Mouse (Mus musculus) liver, postnatal 0 days (tissue): ENCODE measurements around the gene Rbfox2. TPM values are rescaled to one million over a fixed set of nuclear protein-coding genes. Genes with fewer than 3 reads are reported as not detected.

Experiments used
- ATAC-seq: fragments of 200-750 bp; cut with Nextera tagmentation; 2 replicates; pipeline ENCODE4 v1.8.0; 2017; ENCODE audit warnings: mild to moderate bottlenecking, moderate library complexity
- DNase-seq: peaks from one replicate; pipeline ENCODE4 v3.0.0-alpha.2; 2016
- H3K27ac ChIP-seq: fragments of 300-500 bp; sonication (generic); 2 replicates; pipeline ENCODE4 v1.5.1; 2014; ENCODE audit warnings: antibody characterized with exemption, moderate library complexity, mild to moderate bottlenecking, low read depth
- H3K27me3 ChIP-seq: fragments of 300-500 bp; sonication (generic); 2 replicates; pipeline ENCODE4 v1.6.1; 2014; ENCODE audit warnings: low read length, control low read depth, mixed read lengths; ENCODE audit not compliant: insufficient read depth
- H3K36me3 ChIP-seq: fragments of 300-500 bp; sonication (generic); replicated peaks from 2 replicates; pipeline ENCODE4 v1.6.1; 2014; ENCODE audit warnings: mild to moderate bottlenecking, control low read depth, low read length, moderate library complexity, mixed read lengths; ENCODE audit not compliant: insufficient read depth
- H3K4me1 ChIP-seq: fragments of 300-500 bp; sonication (generic); 2 replicates; pipeline ENCODE4 v1.6.1; 2014; ENCODE audit warnings: antibody characterized with exemption, mild to moderate bottlenecking, control low read depth; ENCODE audit not compliant: insufficient read depth
- H3K4me2 ChIP-seq: fragments of 300-500 bp; sonication (generic); 2 replicates; pipeline ENCODE4 v1.6.1; 2014; ENCODE audit warnings: low read depth, mild to moderate bottlenecking, low read length, moderate library complexity, mixed read lengths
- H3K4me3 ChIP-seq: fragments of 300-500 bp; sonication (generic); 2 replicates; pipeline ENCODE4 v1.5.1; 2014; ENCODE audit warnings: low read depth, low read length
- H3K9ac ChIP-seq: fragments of 300-500 bp; sonication (generic); replicated peaks from 2 replicates; pipeline ENCODE4 v1.6.1; 2014; ENCODE audit warnings: mild to moderate bottlenecking, moderate library complexity
- H3K9me3 ChIP-seq: fragments of 300-500 bp; sonication (generic); 2 replicates; pipeline ENCODE4 v1.6.1; 2016; ENCODE audit warnings: mild to moderate bottlenecking, control low read depth, low read length, mixed read lengths
- CTCF ChIP-seq: sonication (generic); IDR thresholded peaks from 2 replicates; pipeline ENCODE4 v1.5.1; 2016; ENCODE audit warnings: antibody characterized with exemption, low read depth
- EP300 ChIP-seq: IDR thresholded peaks from 2 replicates; pipeline ENCODE4 v1.6.1; 2016; ENCODE audit warnings: antibody characterized with exemption, low read depth, mild to moderate bottlenecking
- WGBS: fragments of 180-500 bp; shearing (Covaris S2); extraction: QIAGEN DNeasy Blood & Tissue Kit; methylation state at CpG from one replicate; pipeline ENCODE4 v1.1.7; 2014; ENCODE audit not compliant: insufficient replicate concordance; 5-methylcytosine and 5-hydroxymethylcytosine counted together
- polyA plus RNA-seq: library from polyadenylated mRNA; unstranded; fragments of >200 nt; fragmentation: Nextera tagmentation; extraction: Ambion mirVana; gene quantifications from 2 replicates; pipeline ENCODE4 v1.2.1, GENCODE M21; 2015

The Rbfox2 gene
- polyA plus RNA-seq, 1 experiment from 2014 or later, result 6.9 TPM

DNA sequence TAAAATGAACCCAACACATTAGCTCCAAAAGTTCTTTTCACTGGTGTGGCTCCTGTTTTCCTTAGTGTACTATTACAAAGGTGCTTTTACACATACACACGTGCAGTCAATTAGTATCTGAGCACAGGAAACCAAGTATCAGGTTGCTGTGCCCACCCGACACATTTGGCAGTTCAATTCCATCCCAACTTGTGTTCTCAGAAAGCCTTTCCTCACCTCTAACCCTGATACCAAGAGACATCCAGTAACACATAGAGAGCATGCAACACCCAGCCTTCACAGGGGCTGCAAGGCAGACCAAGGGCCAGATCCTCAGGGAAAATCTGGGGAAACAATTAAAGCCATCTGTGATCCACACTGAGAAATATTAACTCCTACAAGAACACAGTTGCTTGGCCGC lies 8.2 kb downstream of the Rbfox2 start:
- no peak overlapping the region for H3K9ac ChIP-seq
- no peak for ATAC-seq
- TF ChIP-seq EP300 (no peak), CTCF (no peak)
- H3K4me2 ChIP-seq, result no peak overlapping the region
- H3K9me3 ChIP-seq, result no peaks in the 10 kb centered on the region
- H3K4me1 ChIP-seq, result peaks cover 1% of the 10 kb centered on the region; the same call in 1 of the 2 replicates
- no peak for DNase-seq
- no peaks in the 10 kb centered on the region for H3K36me3 ChIP-seq
- H3K27ac ChIP-seq, result no peak overlapping the region
- no peaks in the 10 kb centered on the region for H3K27me3 ChIP-seq
- 68% methylated on average over 3 of the region's 3 CpGs for WGBS
- H3K4me3 ChIP-seq, result no peak overlapping the region

DNA sequence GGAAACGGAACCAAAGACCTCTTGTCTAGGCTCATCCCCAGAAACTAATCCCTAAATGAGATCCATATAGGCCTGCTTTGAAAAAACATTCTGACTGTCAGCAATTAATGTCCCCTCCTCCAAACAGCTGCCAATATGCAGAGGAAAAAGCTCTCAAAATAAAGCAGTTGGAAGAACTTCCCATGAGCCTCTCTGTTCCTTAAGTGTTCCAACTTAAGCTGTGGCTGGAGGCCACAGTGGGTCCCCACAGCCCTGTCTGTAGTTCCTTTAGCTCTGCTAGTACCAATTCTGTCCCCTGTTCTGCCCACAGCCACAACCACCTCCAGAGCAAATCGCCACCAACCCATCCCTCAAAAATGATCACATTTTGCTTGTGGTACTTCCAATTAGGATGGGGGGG lies 10.2 kb downstream of the Rbfox2 start:
- ATAC-seq (no peak), DNase-seq (no peak)
- no peaks in the 10 kb centered on the region for H3K27me3 ChIP-seq
- no peak overlapping the region for H3K27ac ChIP-seq
- TF ChIP-seq CTCF (no peak), EP300 (no peak)
- no peak overlapping the region for H3K4me2 ChIP-seq
- no peaks in the 10 kb centered on the region for H3K36me3 ChIP-seq
- H3K4me3 ChIP-seq, result no peak overlapping the region
- H3K9me3 ChIP-seq, result no peaks in the 10 kb centered on the region
- H3K9ac ChIP-seq, result no peak overlapping the region
- no peaks in the 10 kb centered on the region; the same call in 1 of the 2 replicates for H3K4me1 ChIP-seq
- 82% methylated on average over 2 of the region's 2 CpGs for WGBS

DNA sequence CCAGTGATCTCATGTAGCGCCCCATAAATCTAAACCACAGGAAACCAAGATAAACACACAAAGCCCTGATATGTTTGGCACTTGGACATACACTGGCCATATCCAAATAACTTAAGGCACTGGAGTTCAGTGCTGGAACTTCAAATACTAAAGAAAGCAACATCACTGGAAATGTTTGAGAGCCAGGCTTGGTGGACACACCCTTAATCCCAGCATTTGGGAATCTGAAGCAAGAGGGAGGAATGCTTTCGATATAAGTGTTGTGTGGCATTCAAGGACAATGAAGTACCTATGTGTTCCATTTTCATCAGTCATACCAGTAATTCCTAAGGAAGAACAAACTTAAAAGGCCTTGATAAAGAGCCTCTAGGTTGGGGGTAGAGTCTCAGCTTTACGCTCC lies 13.3 kb downstream of the Rbfox2 start:
- Histone ChIP-seq H3K9me3 (no peaks in the 10 kb centered on the region), H3K4me2 (no peak overlapping the region), H3K4me3 (no peak overlapping the region), H3K4me1 (no peaks in the 10 kb centered on the region; the same call in 1 of the 2 replicates), H3K27me3 (no peaks in the 10 kb centered on the region), H3K9ac (no peak overlapping the region), H3K27ac (no peak overlapping the region), H3K36me3 (no peaks in the 10 kb centered on the region)
- DNase-seq (no peak), ATAC-seq (no peak)
- WGBS, result 79% methylated on average over 3 of the region's 3 CpGs
- TF ChIP-seq EP300 (no peak), CTCF (no peak)

DNA sequence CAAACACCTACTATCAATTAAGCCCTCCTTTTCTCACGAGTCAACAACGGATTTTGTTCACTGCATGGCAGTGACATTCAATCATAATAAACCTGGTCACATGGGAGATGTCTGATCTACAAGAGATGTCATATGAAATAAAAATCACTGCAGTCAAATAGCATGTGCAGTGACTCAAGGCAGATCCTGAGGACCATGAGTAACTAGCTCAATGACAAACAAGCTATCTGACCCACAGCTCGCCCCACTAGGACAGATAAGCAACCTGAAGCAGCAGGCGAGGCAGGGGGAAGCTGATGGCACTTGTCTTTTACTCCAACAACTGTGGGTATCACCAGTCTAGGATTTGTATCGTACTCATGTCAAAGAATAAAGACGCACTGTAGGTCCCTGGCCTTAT lies 14.4 kb downstream of the Rbfox2 start:
- TF ChIP-seq CTCF, result no peak
- no peak for TF ChIP-seq EP300
- no peak for ATAC-seq
- WGBS, result 64% methylated on average over 6 of the region's 6 CpGs

DNA sequence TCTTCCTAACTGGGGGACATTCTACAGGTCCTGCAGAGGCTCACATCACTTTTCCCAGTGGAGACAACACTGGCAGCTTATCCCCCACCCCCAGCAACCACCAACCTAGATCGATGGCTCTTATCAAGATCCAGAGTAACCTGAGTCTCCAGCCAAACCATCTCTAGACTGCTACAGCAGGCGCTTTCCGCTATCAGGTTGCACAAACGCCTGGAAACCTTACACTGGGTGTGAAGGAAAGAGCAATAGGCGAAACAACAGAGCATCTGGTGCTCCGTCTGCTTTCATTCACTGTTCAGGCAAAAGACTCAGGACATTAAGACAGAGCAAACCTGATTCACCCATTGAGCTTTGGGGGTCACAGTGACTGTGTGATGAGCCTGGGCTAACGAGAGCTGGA lies 15.3 kb downstream of the Rbfox2 start:
- DNase-seq (no peak), ATAC-seq (no peak)
- Histone ChIP-seq H3K4me2 (no peak overlapping the region), H3K9ac (no peak overlapping the region), H3K4me1 (no peaks in the 10 kb centered on the region; the same call in 1 of the 2 replicates), H3K36me3 (no peaks in the 10 kb centered on the region), H3K27ac (no peak overlapping the region), H3K27me3 (no peaks in the 10 kb centered on the region), H3K9me3 (no peaks in the 10 kb centered on the region), H3K4me3 (no peak overlapping the region)
- 53% methylated on average over 7 of the region's 7 CpGs for WGBS
- TF ChIP-seq CTCF, result no peak
- TF ChIP-seq EP300, result no peak

More for the DNA sequence above, 14.4 kb downstream of the Rbfox2 start:
- Histone ChIP-seq H3K4me1 (no peaks in the 10 kb centered on the region; the same call in 1 of the 2 replicates), H3K4me3 (no peak overlapping the region), H3K9ac (no peak overlapping the region), H3K36me3 (no peaks in the 10 kb centered on the region), H3K4me2 (no peak overlapping the region), H3K27ac (no peak overlapping the region), H3K27me3 (no peaks in the 10 kb centered on the region), H3K9me3 (no peaks in the 10 kb centered on the region)
- DNase-seq, result no peak

DNA sequence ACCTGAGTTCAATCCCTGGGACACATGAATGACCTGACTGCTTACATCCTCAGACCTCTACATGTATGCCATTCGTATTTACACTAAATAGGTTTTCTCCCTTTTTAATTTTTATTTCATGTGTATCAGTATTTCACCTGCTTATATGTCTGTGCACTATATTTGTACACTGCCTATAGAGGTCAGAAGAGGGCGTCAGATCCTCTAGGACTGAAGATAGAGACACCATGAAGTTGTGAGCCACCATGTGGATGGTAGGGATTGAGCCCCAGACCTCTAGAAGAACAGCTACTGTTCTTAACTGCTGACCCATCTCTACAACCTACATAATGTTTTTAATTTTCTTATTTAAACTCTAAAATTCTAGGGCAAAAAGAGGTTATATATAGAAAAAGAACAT lies 16.5 kb downstream of the Rbfox2 start:
- Histone ChIP-seq H3K4me2 (no peak overlapping the region), H3K4me1 (no peaks in the 10 kb centered on the region; the same call in 1 of the 2 replicates), H3K9ac (no peak overlapping the region), H3K9me3 (no peaks in the 10 kb centered on the region), H3K27ac (no peak overlapping the region), H3K36me3 (no peaks in the 10 kb centered on the region), H3K27me3 (no peaks in the 10 kb centered on the region), H3K4me3 (no peak overlapping the region)
- no peak for ATAC-seq
- DNase-seq, result no peak
- 0 out of 2 replicates have a peak, but pooled peaks have one; percentile 16 for TF ChIP-seq CTCF
- TF ChIP-seq EP300, result no peak
- 60% methylated on average over 2 of the region's 2 CpGs for WGBS

DNA sequence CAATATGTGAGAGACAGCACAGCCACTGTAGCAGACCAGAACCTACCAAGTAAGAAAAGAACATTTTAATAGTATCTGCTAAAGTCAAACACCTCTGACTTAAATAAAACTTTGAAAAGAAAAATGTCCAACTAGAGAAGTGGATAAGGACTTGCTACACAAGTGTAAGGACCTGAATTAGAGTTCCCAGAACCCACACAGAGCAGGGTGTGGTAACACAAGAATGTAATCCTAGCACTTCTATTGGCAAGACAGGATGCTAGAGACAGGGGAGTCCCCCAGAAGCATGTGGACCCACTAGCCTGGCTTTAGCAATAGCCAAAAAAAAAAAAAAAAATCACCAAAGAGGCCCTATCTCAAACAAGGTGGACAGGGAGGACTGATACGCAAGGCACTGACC lies 26.7 kb downstream of the Rbfox2 start:
- 68% methylated on average over 1 of the region's 1 CpGs for WGBS
- TF ChIP-seq EP300 (no peak), CTCF (no peak)
- ATAC-seq, result no peak
- no peak for DNase-seq
- no peaks in the 10 kb centered on the region for H3K9me3 ChIP-seq
- H3K4me3 ChIP-seq, result no peak overlapping the region
- H3K36me3 ChIP-seq, result no peaks in the 10 kb centered on the region
- H3K9ac ChIP-seq, result no peak overlapping the region
- H3K4me2 ChIP-seq, result no peak overlapping the region
- H3K27me3 ChIP-seq, result no peaks in the 10 kb centered on the region
- H3K4me1 ChIP-seq, result peaks cover 3% of the 10 kb centered on the region; the same call in 1 of the 2 replicates
- no peak overlapping the region for H3K27ac ChIP-seq
